Mouse (Mus musculus): ENCODE data around the gene Spsb1.

GRCm38 (mm10) chr4:149907656-149908055, 47.2 kb downstream of the Spsb1 start:
- TF ChIP-seq CTCF (IDR thresholded peaks at IDR 0.05; ENCODE audit: control insufficient read depth, insufficient read depth, insufficient read length) (no peak), CEBPB (IDR thresholded peaks at IDR 0.05; ENCODE audit: low read depth) (no peak)
